Mouse (Mus musculus): ENCODE data around the gene Stx17. TPM values are rescaled to one million over a fixed set of nuclear protein-coding genes. Genes with fewer than 3 reads are reported as not detected.

Stx17 gene
- polyA plus RNA-seq, 1 experiment from 2014 or later: 32.1 TPM

GRCm38 (mm10) chr4:48093221-48093620 lies 31.5 kb upstream of the Stx17 start:
- Histone ChIP-seq H3K9me3 (replicated peaks; ENCODE audit: control insufficient read depth, low read length) (no peaks in the 10 kb centered on the region), H3K4me1 (ENCODE audit: control insufficient read depth, insufficient read depth, low read length) (no peaks in the 10 kb centered on the region), H3K27me3 (ENCODE audit: control insufficient read depth, insufficient read depth, low read length) (no peaks in the 10 kb centered on the region), H3K4me3 (ENCODE audit: low read depth, low read length) (no peak overlapping the region), H3K4me2 (ENCODE audit: low read depth, low read length) (no peak overlapping the region), H3K27ac (replicated peaks; ENCODE audit: low read depth, low read length) (no peak overlapping the region), H3K36me3 (replicated peaks; ENCODE audit: control insufficient read depth, insufficient read depth, low read depth, low read length) (no peaks in the 10 kb centered on the region), H3K9ac (replicated peaks; ENCODE audit: low read length) (no peak overlapping the region)
- WGBS: 74% methylated on average over 3 of the region's 3 CpGs
- ATAC-seq (replicated peaks; ENCODE audit: insufficient number of reproducible peaks, low FRiP score, low TSS enrichment, low read depth) (no peak), DNase-seq (ENCODE audit: low spot score) (no peak)

GRCm38 (mm10) chr4:48100217-48100616 lies 24.5 kb upstream of the Stx17 start:
- no peak overlapping the region for H3K4me3 ChIP-seq (ENCODE audit: low read depth, low read length)
- no peak overlapping the region for H3K4me2 ChIP-seq (ENCODE audit: low read depth, low read length)
- WGBS: 86% methylated on average over 8 of the region's 8 CpGs
- ATAC-seq (replicated peaks; ENCODE audit: insufficient number of reproducible peaks, low FRiP score, low TSS enrichment, low read depth) (no peak), DNase-seq (ENCODE audit: low spot score) (no peak)
- no peaks in the 10 kb centered on the region for H3K27me3 ChIP-seq (ENCODE audit: control insufficient read depth, insufficient read depth, low read length)
- H3K9ac ChIP-seq (replicated peaks; ENCODE audit: low read length): no peak overlapping the region
- no peak overlapping the region for H3K27ac ChIP-seq (replicated peaks; ENCODE audit: low read depth, low read length)
- H3K4me1 ChIP-seq (ENCODE audit: control insufficient read depth, insufficient read depth, low read length): no peaks in the 10 kb centered on the region
- H3K36me3 ChIP-seq (replicated peaks; ENCODE audit: control insufficient read depth, insufficient read depth, low read depth, low read length): no peaks in the 10 kb centered on the region
- H3K9me3 ChIP-seq (replicated peaks; ENCODE audit: control insufficient read depth, low read length): no peaks in the 10 kb centered on the region

- H3K4me3 ChIP-seq (ENCODE audit: low read depth, low read length): no peak overlapping the region
- no peak overlapping the region for H3K9ac ChIP-seq (replicated peaks; ENCODE audit: low read length)
- WGBS: 78% methylated on average over 2 of the region's 2 CpGs
- H3K27ac ChIP-seq (replicated peaks; ENCODE audit: low read depth, low read length): no peak overlapping the region
- no peak overlapping the region for H3K4me2 ChIP-seq (ENCODE audit: low read depth, low read length)
- DNase-seq (ENCODE audit: low spot score) (no peak), ATAC-seq (replicated peaks; ENCODE audit: insufficient number of reproducible peaks, low FRiP score, low TSS enrichment, low read depth) (no peak)
- H3K27me3 ChIP-seq (ENCODE audit: control insufficient read depth, insufficient read depth, low read length): no peaks in the 10 kb centered on the region
- H3K36me3 ChIP-seq (replicated peaks; ENCODE audit: control insufficient read depth, insufficient read depth, low read depth, low read length): no peaks in the 10 kb centered on the region
- H3K4me1 ChIP-seq (ENCODE audit: control insufficient read depth, insufficient read depth, low read length): no peaks in the 10 kb centered on the region
- H3K9me3 ChIP-seq (replicated peaks; ENCODE audit: control insufficient read depth, low read length): no peaks in the 10 kb centered on the region
Measured at GRCm38 (mm10) chr4:48101981-48102380, 22.7 kb upstream of the Stx17 start.

GRCm38 (mm10) chr4:48105387-48105786 lies 19.3 kb upstream of the Stx17 start:
- H3K4me2 ChIP-seq (ENCODE audit: low read depth, low read length): no peak overlapping the region
- H3K27me3 ChIP-seq (ENCODE audit: control insufficient read depth, insufficient read depth, low read length): no peaks in the 10 kb centered on the region
- DNase-seq (ENCODE audit: low spot score): no peak
- no peak for ATAC-seq (replicated peaks; ENCODE audit: insufficient number of reproducible peaks, low FRiP score, low TSS enrichment, low read depth)
- no peak overlapping the region for H3K9ac ChIP-seq (replicated peaks; ENCODE audit: low read length)
- no peak overlapping the region for H3K4me3 ChIP-seq (ENCODE audit: low read depth, low read length)
- 41% methylated on average over 5 of the region's 5 CpGs for whole genome bisulfite sequencing
- no peaks in the 10 kb centered on the region for H3K4me1 ChIP-seq (ENCODE audit: control insufficient read depth, insufficient read depth, low read length)
- H3K9me3 ChIP-seq (replicated peaks; ENCODE audit: control insufficient read depth, low read length): no peaks in the 10 kb centered on the region
- no peak overlapping the region for H3K27ac ChIP-seq (replicated peaks; ENCODE audit: low read depth, low read length)
- H3K36me3 ChIP-seq (replicated peaks; ENCODE audit: control insufficient read depth, insufficient read depth, low read depth, low read length): no peaks in the 10 kb centered on the region

- Histone ChIP-seq H3K9ac (replicated peaks; ENCODE audit: low read length) (no peak overlapping the region), H3K4me1 (ENCODE audit: control insufficient read depth, insufficient read depth, low read length) (no peaks in the 10 kb centered on the region), H3K36me3 (replicated peaks; ENCODE audit: control insufficient read depth, insufficient read depth, low read depth, low read length) (no peaks in the 10 kb centered on the region), H3K27me3 (ENCODE audit: control insufficient read depth, insufficient read depth, low read length) (no peaks in the 10 kb centered on the region), H3K27ac (replicated peaks; ENCODE audit: low read depth, low read length) (no peak overlapping the region), H3K4me3 (ENCODE audit: low read depth, low read length) (no peak overlapping the region), H3K4me2 (ENCODE audit: low read depth, low read length) (no peak overlapping the region), H3K9me3 (replicated peaks; ENCODE audit: control insufficient read depth, low read length) (no peaks in the 10 kb centered on the region)
- DNase-seq (ENCODE audit: low spot score) (no peak), ATAC-seq (replicated peaks; ENCODE audit: insufficient number of reproducible peaks, low FRiP score, low TSS enrichment, low read depth) (no peak)
- WGBS: 84% methylated on average over 6 of the region's 6 CpGs
Measured at GRCm38 (mm10) chr4:48107086-48107485, 17.6 kb upstream of the Stx17 start.

GRCm38 (mm10) chr4:48108591-48108990 lies 16.1 kb upstream of the Stx17 start:
- Histone ChIP-seq H3K27ac (replicated peaks; ENCODE audit: low read depth, low read length) (no peak overlapping the region), H3K9ac (replicated peaks; ENCODE audit: low read length) (no peak overlapping the region), H3K9me3 (replicated peaks; ENCODE audit: control insufficient read depth, low read length) (no peaks in the 10 kb centered on the region), H3K36me3 (replicated peaks; ENCODE audit: control insufficient read depth, insufficient read depth, low read depth, low read length) (no peaks in the 10 kb centered on the region), H3K4me3 (ENCODE audit: low read depth, low read length) (no peak overlapping the region), H3K4me2 (ENCODE audit: low read depth, low read length) (no peak overlapping the region), H3K27me3 (ENCODE audit: control insufficient read depth, insufficient read depth, low read length) (no peaks in the 10 kb centered on the region), H3K4me1 (ENCODE audit: control insufficient read depth, insufficient read depth, low read length) (no peaks in the 10 kb centered on the region)
- ATAC-seq (replicated peaks; ENCODE audit: insufficient number of reproducible peaks, low FRiP score, low TSS enrichment, low read depth) (no peak), DNase-seq (ENCODE audit: low spot score) (no peak)
- WGBS: 82% methylated on average over 2 of the region's 2 CpGs

- 77% methylated on average over 3 of the region's 3 CpGs for WGBS
- H3K4me3 ChIP-seq (ENCODE audit: low read depth, low read length): no peak overlapping the region
- no peaks in the 10 kb centered on the region for H3K9me3 ChIP-seq (replicated peaks; ENCODE audit: control insufficient read depth, low read length)
- no peaks in the 10 kb centered on the region for H3K36me3 ChIP-seq (replicated peaks; ENCODE audit: control insufficient read depth, insufficient read depth, low read depth, low read length)
- H3K27ac ChIP-seq (replicated peaks; ENCODE audit: low read depth, low read length): no peak overlapping the region
- no peak for ATAC-seq (replicated peaks; ENCODE audit: insufficient number of reproducible peaks, low FRiP score, low TSS enrichment, low read depth)
- H3K9ac ChIP-seq (replicated peaks; ENCODE audit: low read length): no peak overlapping the region
- no peak overlapping the region for H3K4me2 ChIP-seq (ENCODE audit: low read depth, low read length)
- H3K4me1 ChIP-seq (ENCODE audit: control insufficient read depth, insufficient read depth, low read length): no peaks in the 10 kb centered on the region
- no peak for DNase-seq (ENCODE audit: low spot score)
- H3K27me3 ChIP-seq (ENCODE audit: control insufficient read depth, insufficient read depth, low read length): no peaks in the 10 kb centered on the region
Measured at GRCm38 (mm10) chr4:48110331-48110730, 14.4 kb upstream of the Stx17 start.

GRCm38 (mm10) chr4:48116191-48116590 lies 8.5 kb upstream of the Stx17 start:
- ATAC-seq (replicated peaks; ENCODE audit: insufficient number of reproducible peaks, low FRiP score, low TSS enrichment, low read depth): no peak
- no peak overlapping the region for H3K9ac ChIP-seq (replicated peaks; ENCODE audit: low read length)
- H3K9me3 ChIP-seq (replicated peaks; ENCODE audit: control insufficient read depth, low read length): no peaks in the 10 kb centered on the region
- no peaks in the 10 kb centered on the region for H3K27me3 ChIP-seq (ENCODE audit: control insufficient read depth, insufficient read depth, low read length)
- no peaks in the 10 kb centered on the region for H3K4me1 ChIP-seq (ENCODE audit: control insufficient read depth, insufficient read depth, low read length)
- H3K27ac ChIP-seq (replicated peaks; ENCODE audit: low read depth, low read length): no peak overlapping the region
- H3K4me3 ChIP-seq (ENCODE audit: low read depth, low read length): no peak overlapping the region
- DNase-seq (ENCODE audit: low spot score): no peak
- no peak overlapping the region for H3K4me2 ChIP-seq (ENCODE audit: low read depth, low read length)
- no peaks in the 10 kb centered on the region for H3K36me3 ChIP-seq (replicated peaks; ENCODE audit: control insufficient read depth, insufficient read depth, low read depth, low read length)
- 62% methylated on average over 4 of the region's 4 CpGs for WGBS

Measured in embryonic facial prominence, embryonic 11.5 days (tissue).